Mouse (Mus musculus): Measurements from ENCODE around the gene Glis3. TPM values are rescaled to one million over a fixed set of nuclear protein-coding genes. Genes with fewer than 3 reads are reported as not detected.

Glis3 gene
- total and polyA plus RNA-seq, 3 experiments = 0.27 TPM; not detected in 2

- DNase-seq (ENCODE audit: low spot score) (no peak), ATAC-seq (ENCODE audit: extremely low read depth, insufficient number of reproducible peaks, low FRiP score, poor library complexity, severe bottlenecking) (no peak)
- no peak for TF ChIP-seq CTCF (IDR thresholded peaks at IDR 0.05; ENCODE audit: low read depth, low read length)
- TF ChIP-seq GATA2 (IDR thresholded peaks at IDR 0.05; ENCODE audit: borderline replicate concordance, low read depth, low read length) = no peak
- TF ChIP-seq POLR2AphosphoS5 (IDR thresholded peaks at IDR 0.05; ENCODE audit: insufficient replicate concordance, low read depth, low read length) = no peak
- no peak for TF ChIP-seq TAL1 (conservative IDR thresholded peaks at IDR 0.05; ENCODE audit: low read depth, low read length)
- TF ChIP-seq GATA1 (IDR thresholded peaks at IDR 0.05; ENCODE audit: borderline replicate concordance, low read length) = no peak
- Histone ChIP-seq H3K4me3 (ENCODE audit: low read depth, low read length) (no peak overlapping the region), H3K27me3 (ENCODE audit: insufficient read depth, low read length) (no peaks in the 10 kb centered on the region), H3K4me1 (ENCODE audit: insufficient read depth, low read depth, low read length) (no peaks in the 10 kb centered on the region), H3K36me3 (replicated peaks) (no peaks in the 10 kb centered on the region), H3K9me3 (replicated peaks) (no peaks in the 10 kb centered on the region)
Observed at GRCm38 (mm10) chr19:28380691-28381262, 299.1 kb downstream of the Glis3 start.

GRCm38 (mm10) chr19:28377788-28378295, 302.0 kb downstream of the Glis3 start:
- Histone ChIP-seq H3K4me1 (ENCODE audit: insufficient read depth, low read depth, low read length) (no peaks in the 10 kb centered on the region), H3K27me3 (ENCODE audit: insufficient read depth, low read length) (no peaks in the 10 kb centered on the region), H3K9me3 (replicated peaks) (no peaks in the 10 kb centered on the region), H3K4me3 (ENCODE audit: low read depth, low read length) (no peak overlapping the region), H3K36me3 (replicated peaks) (no peaks in the 10 kb centered on the region)
- TF ChIP-seq GATA1 (IDR thresholded peaks at IDR 0.05; ENCODE audit: borderline replicate concordance, low read length) (no peak), GATA2 (IDR thresholded peaks at IDR 0.05; ENCODE audit: borderline replicate concordance, low read depth, low read length) (no peak), TAL1 (conservative IDR thresholded peaks at IDR 0.05; ENCODE audit: low read depth, low read length) (no peak), CTCF (IDR thresholded peaks at IDR 0.05; ENCODE audit: low read depth, low read length) (no peak), POLR2AphosphoS5 (IDR thresholded peaks at IDR 0.05; ENCODE audit: insufficient replicate concordance, low read depth, low read length) (no peak)
- no peak for DNase-seq (ENCODE audit: low spot score)
- no peak for ATAC-seq (ENCODE audit: extremely low read depth, insufficient number of reproducible peaks, low FRiP score, poor library complexity, severe bottlenecking)

GRCm38 (mm10) chr19:28376401-28376800, 303.5 kb downstream of the Glis3 start:
- TF ChIP-seq TAL1 (conservative IDR thresholded peaks at IDR 0.05; ENCODE audit: low read depth, low read length) (no peak), GATA1 (IDR thresholded peaks at IDR 0.05; ENCODE audit: borderline replicate concordance, low read length) (no peak), CTCF (IDR thresholded peaks at IDR 0.05; ENCODE audit: low read depth, low read length) (no peak), POLR2AphosphoS5 (IDR thresholded peaks at IDR 0.05; ENCODE audit: insufficient replicate concordance, low read depth, low read length) (no peak), GATA2 (IDR thresholded peaks at IDR 0.05; ENCODE audit: borderline replicate concordance, low read depth, low read length) (no peak)
- Histone ChIP-seq H3K9me3 (replicated peaks) (no peaks in the 10 kb centered on the region), H3K36me3 (replicated peaks) (no peaks in the 10 kb centered on the region), H3K4me1 (ENCODE audit: insufficient read depth, low read depth, low read length) (no peaks in the 10 kb centered on the region), H3K4me3 (ENCODE audit: low read depth, low read length) (no peak overlapping the region), H3K27me3 (ENCODE audit: insufficient read depth, low read length) (no peaks in the 10 kb centered on the region)
- DNase-seq (ENCODE audit: low spot score) (no peak), ATAC-seq (ENCODE audit: extremely low read depth, insufficient number of reproducible peaks, low FRiP score, poor library complexity, severe bottlenecking) (no peak)

GRCm38 (mm10) chr19:28375746-28376145, 304.1 kb downstream of the Glis3 start:
- TF ChIP-seq TAL1 (conservative IDR thresholded peaks at IDR 0.05; ENCODE audit: low read depth, low read length) (no peak), GATA1 (IDR thresholded peaks at IDR 0.05; ENCODE audit: borderline replicate concordance, low read length) (no peak), CTCF (IDR thresholded peaks at IDR 0.05; ENCODE audit: low read depth, low read length) (no peak), GATA2 (IDR thresholded peaks at IDR 0.05; ENCODE audit: borderline replicate concordance, low read depth, low read length) (no peak), POLR2AphosphoS5 (IDR thresholded peaks at IDR 0.05; ENCODE audit: insufficient replicate concordance, low read depth, low read length) (no peak)
- H3K27me3 ChIP-seq (ENCODE audit: insufficient read depth, low read length) = 0 out of 2 replicates have a peak, but pooled peaks cover under 1% of the 10 kb centered on the region
- ATAC-seq (ENCODE audit: extremely low read depth, insufficient number of reproducible peaks, low FRiP score, poor library complexity, severe bottlenecking) (no peak), DNase-seq (ENCODE audit: low spot score) (no peak)
- no peaks in the 10 kb centered on the region for H3K4me1 ChIP-seq (ENCODE audit: insufficient read depth, low read depth, low read length)
- no peak overlapping the region for H3K4me3 ChIP-seq (ENCODE audit: low read depth, low read length)
- H3K9me3 ChIP-seq (replicated peaks) = no peaks in the 10 kb centered on the region
- H3K36me3 ChIP-seq (replicated peaks) = no peaks in the 10 kb centered on the region

GRCm38 (mm10) chr19:28374524-28374923, 305.4 kb downstream of the Glis3 start:
- H3K9me3 ChIP-seq (replicated peaks) = no peaks in the 10 kb centered on the region
- no peak overlapping the region for H3K4me3 ChIP-seq (ENCODE audit: low read depth, low read length)
- ATAC-seq (ENCODE audit: extremely low read depth, insufficient number of reproducible peaks, low FRiP score, poor library complexity, severe bottlenecking) = no peak
- no peak for DNase-seq (ENCODE audit: low spot score)
- H3K27me3 ChIP-seq (ENCODE audit: insufficient read depth, low read length) = 0 out of 2 replicates have a peak, but pooled peaks cover 4% of the 10 kb centered on the region
- H3K36me3 ChIP-seq (replicated peaks) = no peaks in the 10 kb centered on the region
- no peak for TF ChIP-seq GATA2 (IDR thresholded peaks at IDR 0.05; ENCODE audit: borderline replicate concordance, low read depth, low read length)
- no peak for TF ChIP-seq POLR2AphosphoS5 (IDR thresholded peaks at IDR 0.05; ENCODE audit: insufficient replicate concordance, low read depth, low read length)
- no peak for TF ChIP-seq CTCF (IDR thresholded peaks at IDR 0.05; ENCODE audit: low read depth, low read length)
- no peak for TF ChIP-seq TAL1 (conservative IDR thresholded peaks at IDR 0.05; ENCODE audit: low read depth, low read length)
- TF ChIP-seq GATA1 (IDR thresholded peaks at IDR 0.05; ENCODE audit: borderline replicate concordance, low read length) = no peak
- no peaks in the 10 kb centered on the region for H3K4me1 ChIP-seq (ENCODE audit: insufficient read depth, low read depth, low read length)

- Histone ChIP-seq H3K36me3 (replicated peaks) (no peaks in the 10 kb centered on the region), H3K9me3 (replicated peaks) (no peaks in the 10 kb centered on the region), H3K27me3 (ENCODE audit: insufficient read depth, low read length) (0 out of 2 replicates have a peak, but pooled peaks cover 4% of the 10 kb centered on the region), H3K4me1 (ENCODE audit: insufficient read depth, low read depth, low read length) (no peaks in the 10 kb centered on the region), H3K4me3 (ENCODE audit: low read depth, low read length) (no peak overlapping the region)
- TF ChIP-seq POLR2AphosphoS5 (IDR thresholded peaks at IDR 0.05; ENCODE audit: insufficient replicate concordance, low read depth, low read length) (no peak), CTCF (IDR thresholded peaks at IDR 0.05; ENCODE audit: low read depth, low read length) (no peak), GATA2 (IDR thresholded peaks at IDR 0.05; ENCODE audit: borderline replicate concordance, low read depth, low read length) (no peak), TAL1 (conservative IDR thresholded peaks at IDR 0.05; ENCODE audit: low read depth, low read length) (no peak), GATA1 (IDR thresholded peaks at IDR 0.05; ENCODE audit: borderline replicate concordance, low read length) (no peak)
- ATAC-seq (ENCODE audit: extremely low read depth, insufficient number of reproducible peaks, low FRiP score, poor library complexity, severe bottlenecking) (no peak), DNase-seq (ENCODE audit: low spot score) (no peak)
Observed at GRCm38 (mm10) chr19:28368215-28368614, 311.7 kb downstream of the Glis3 start.
